Mouse (Mus musculus) kidney, adult 2 months (tissue): ENCODE results near the gene Gpc3. TPM values are rescaled to one million over a fixed set of nuclear protein-coding genes. Genes with fewer than 3 reads are reported as not detected.

ENCODE experiments used
- DNase-seq: peaks from one replicate; pipeline ENCODE4 v3.0.0; 2021
- H3K27ac ChIP-seq: fragments of 200-500 bp; 2 replicates; pipeline ENCODE4 v1.5.1; 2012; ENCODE audit warnings: low read depth, low read length, control low read depth, inconsistent platforms; ENCODE audit not compliant: insufficient read depth
- H3K27me3 ChIP-seq: fragments of 200-500 bp; replicated peaks from 2 replicates; pipeline ENCODE4 v1.6.1; 2012; ENCODE audit warnings: mild to moderate bottlenecking, moderate library complexity, low read length, inconsistent platforms; ENCODE audit not compliant: control insufficient read depth, insufficient read depth
- H3K36me3 ChIP-seq: fragments of 200-500 bp; 2 replicates; pipeline ENCODE4 v1.6.1; 2012; ENCODE audit warnings: mild to moderate bottlenecking, moderate library complexity, low read length, inconsistent platforms; ENCODE audit not compliant: control insufficient read depth, insufficient read depth
- H3K4me1 ChIP-seq: fragments of 200-500 bp; 2 replicates; pipeline ENCODE4 v1.6.1; 2011; ENCODE audit warnings: low read length; ENCODE audit not compliant: control insufficient read depth, insufficient read depth
- H3K4me3 ChIP-seq: fragments of 200-500 bp; 2 replicates; pipeline ENCODE4 v1.5.1; 2011; ENCODE audit warnings: mild to moderate bottlenecking, low read depth, low read length, control low read depth; ENCODE audit not compliant: insufficient read depth
- CTCF ChIP-seq: fragments of 200-500 bp; conservative IDR thresholded peaks from 2 replicates; pipeline ENCODE4 v1.5.1; 2011; ENCODE audit warnings: low read depth, mild to moderate bottlenecking, control low read depth, low read length, moderate library complexity, mixed read lengths; ENCODE audit not compliant: insufficient read depth, insufficient read length
- POLR2A ChIP-seq: fragments of 200-500 bp; IDR thresholded peaks from one replicate; pipeline ENCODE4 v1.6.1; 2011; ENCODE audit warnings: low read depth, low read length, control low read depth
- WGBS: fragments of 180-500 bp; shearing (Covaris S2); methylation state at CpG from one replicate; pipeline ENCODE4 v1.1.7; 2018; 5-methylcytosine and 5-hydroxymethylcytosine counted together
- polyA plus RNA-seq: library from polyadenylated mRNA; depleted of rRNA; stranded (reverse); fragments of >200 nt; gene quantifications from 2 replicates; pipeline ENCODE4 v1.2.3, GENCODE M21; 2012; rRNA removed

Gene Gpc3
- 27.2 and 31.5 TPM in 2 replicates for polyA plus RNA-seq

DNA sequence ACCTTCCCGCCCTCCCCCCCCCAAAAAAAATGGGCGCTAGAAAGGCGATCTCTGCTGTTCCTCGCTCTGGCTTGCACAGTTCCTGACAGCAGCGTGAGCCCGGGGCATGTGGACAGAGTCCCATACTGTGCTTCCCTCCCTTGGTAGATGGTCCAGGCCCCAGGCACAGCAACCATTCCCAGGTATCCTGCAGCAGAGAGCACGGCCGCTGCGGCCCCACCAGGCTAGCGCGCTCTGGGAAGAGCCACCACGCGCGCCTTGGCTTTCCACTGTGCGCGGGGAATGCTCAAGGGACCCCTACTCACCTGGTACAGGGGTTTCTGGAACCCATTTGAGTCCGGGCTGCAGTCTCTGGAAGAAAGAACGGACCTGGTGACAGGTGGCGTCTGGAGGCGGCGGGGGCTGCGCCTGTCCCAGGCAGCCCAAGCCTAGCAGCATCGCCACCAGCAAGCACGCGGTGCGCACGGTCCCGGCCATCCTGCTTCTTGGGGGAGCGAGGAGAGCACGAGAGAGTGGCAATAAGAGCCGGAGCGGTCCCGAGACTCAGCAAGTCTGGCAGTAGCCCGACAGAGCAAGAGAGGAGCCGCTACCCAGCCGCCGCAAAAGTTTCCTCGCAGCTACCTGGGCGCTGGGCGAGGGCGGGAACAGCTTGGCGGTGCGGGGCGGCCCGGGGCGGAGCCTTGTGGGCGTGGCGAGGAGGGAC, at the start of gene Gpc3:
Gpc3 (minus strand) TSS at position 623 of the 703 bp plus-strand sequence.
- Histone ChIP-seq H3K27ac (no peak within 1 kb of the TSS), H3K36me3 (no peaks in the 10 kb centered on the region), H3K27me3 (no peaks in the 10 kb centered on the region), H3K4me3 (peak within 1 kb of the TSS; percentile 66), H3K4me1 (0 out of 2 replicates have a peak, but pooled peaks cover 4% of the 10 kb centered on the region)
- WGBS: under 1% methylated on average over 35 of the region's 48 CpGs
- TF ChIP-seq POLR2A: no peak
- no peak for TF ChIP-seq CTCF
- DNase-seq: peak; percentile 68

DNA sequence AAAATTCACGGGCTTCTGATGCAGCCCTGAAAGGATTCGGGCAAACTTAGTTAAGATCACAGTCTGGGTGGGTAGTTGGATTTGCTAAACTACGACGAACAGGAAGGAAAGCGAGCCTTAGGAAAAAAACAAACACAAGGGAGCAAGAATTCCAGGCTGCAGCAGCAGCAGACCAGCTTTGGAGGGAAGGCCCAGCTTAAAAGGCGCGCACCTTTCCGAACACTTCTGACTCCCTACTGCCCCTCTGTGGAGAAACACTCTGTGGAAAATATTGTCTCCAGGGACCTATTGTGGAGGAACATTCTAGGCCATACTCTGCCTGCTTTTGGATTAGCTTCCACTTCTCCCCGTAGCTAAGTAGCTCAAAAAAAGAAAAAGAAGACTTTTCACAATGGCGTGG, 38.2 kb upstream of the Gpc3 start:
- Histone ChIP-seq H3K36me3 (no peaks in the 10 kb centered on the region), H3K4me1 (no peaks in the 10 kb centered on the region), H3K4me3 (no peak overlapping the region), H3K27ac (no peak overlapping the region), H3K27me3 (no peaks in the 10 kb centered on the region)
- TF ChIP-seq CTCF (peak; percentile 60), POLR2A (no peak)
- 9% methylated on average over 10 of the region's 10 CpGs for WGBS
- peak; percentile 60 for DNase-seq

DNA sequence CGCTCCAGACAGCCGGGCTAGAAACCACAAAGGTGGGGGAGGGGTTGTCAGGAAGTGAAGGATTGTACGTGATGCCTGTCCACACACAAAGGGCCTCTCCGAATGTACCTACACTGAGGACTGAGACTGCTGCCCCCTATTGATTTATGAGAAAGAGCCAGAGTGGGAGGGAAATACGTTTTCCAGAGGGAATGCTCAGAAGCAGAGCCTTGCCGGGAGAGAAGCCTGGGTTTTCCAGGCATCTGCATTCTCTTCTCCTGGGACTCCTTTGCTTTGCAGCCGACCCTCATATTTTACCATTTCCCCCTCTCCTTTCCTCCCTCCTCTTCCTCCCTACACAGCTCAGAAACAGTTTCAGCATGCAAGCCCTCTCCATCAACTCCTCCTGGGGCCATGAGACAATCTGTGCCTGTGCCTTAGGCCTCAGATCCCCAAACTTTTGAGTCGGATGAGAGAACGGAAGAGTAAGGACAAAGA, 37.8 kb upstream of the Gpc3 start:
- H3K27ac ChIP-seq: no peak overlapping the region
- 20% methylated on average over 9 of the region's 9 CpGs for WGBS

DNA sequence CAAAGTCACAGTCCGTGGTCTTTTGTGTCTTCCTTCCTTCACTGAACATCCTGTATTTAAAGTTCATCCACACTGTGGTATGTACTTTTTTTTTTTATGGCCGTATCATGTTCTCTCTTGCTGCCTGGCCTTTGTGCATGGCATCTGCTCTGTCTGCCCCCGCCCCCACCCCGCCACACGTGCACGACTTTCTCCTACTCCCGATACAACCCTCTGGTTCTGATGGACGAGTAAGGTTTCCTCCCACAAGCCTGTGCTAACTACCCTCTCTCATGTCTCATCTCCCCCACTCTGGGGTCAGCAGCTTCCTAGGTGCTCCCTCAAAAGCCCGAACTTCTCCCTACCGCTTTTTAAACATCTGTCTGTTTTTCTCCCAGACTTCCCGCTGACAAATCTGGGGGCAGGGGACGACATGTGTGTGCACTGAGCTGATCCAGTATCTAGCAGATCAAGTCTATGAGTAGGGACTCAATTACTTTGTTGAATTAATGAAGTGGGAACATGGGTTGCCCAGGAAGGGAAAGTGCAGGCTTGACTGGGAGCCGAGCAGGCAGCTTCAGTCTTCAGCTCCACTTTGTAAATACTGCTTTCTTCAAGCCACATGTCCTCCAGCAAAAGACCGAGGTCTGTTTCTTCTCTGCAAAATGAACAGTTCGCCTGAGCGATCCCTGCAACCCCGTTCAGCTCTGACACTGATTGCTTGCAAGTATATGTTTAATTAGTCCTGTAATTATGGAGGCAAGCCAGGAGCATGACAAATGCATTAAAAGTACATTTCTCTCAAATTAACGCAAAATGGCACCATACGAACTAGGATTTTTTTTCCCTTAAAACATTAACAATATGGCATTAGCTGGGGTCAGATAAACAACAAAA, 35.4 kb upstream of the Gpc3 start:
- 31% methylated on average over 19 of the region's 19 CpGs for WGBS
- Histone ChIP-seq H3K27ac (no peak overlapping the region), H3K27me3 (no peaks in the 10 kb centered on the region), H3K36me3 (no peaks in the 10 kb centered on the region), H3K4me1 (no peaks in the 10 kb centered on the region; the same call in 1 of the 2 replicates), H3K4me3 (no peak overlapping the region)
- DNase-seq: no peak
- TF ChIP-seq POLR2A (no peak), CTCF (no peak)

More for the DNA sequence above, 37.8 kb upstream of the Gpc3 start:
- Histone ChIP-seq H3K36me3 (no peaks in the 10 kb centered on the region), H3K4me3 (no peak overlapping the region), H3K27me3 (no peaks in the 10 kb centered on the region), H3K4me1 (no peaks in the 10 kb centered on the region)
- DNase-seq: peak; percentile 6
- 0 out of 2 replicates have a peak, but pooled peaks have one; percentile 4 for TF ChIP-seq CTCF
- no peak for TF ChIP-seq POLR2A

DNA sequence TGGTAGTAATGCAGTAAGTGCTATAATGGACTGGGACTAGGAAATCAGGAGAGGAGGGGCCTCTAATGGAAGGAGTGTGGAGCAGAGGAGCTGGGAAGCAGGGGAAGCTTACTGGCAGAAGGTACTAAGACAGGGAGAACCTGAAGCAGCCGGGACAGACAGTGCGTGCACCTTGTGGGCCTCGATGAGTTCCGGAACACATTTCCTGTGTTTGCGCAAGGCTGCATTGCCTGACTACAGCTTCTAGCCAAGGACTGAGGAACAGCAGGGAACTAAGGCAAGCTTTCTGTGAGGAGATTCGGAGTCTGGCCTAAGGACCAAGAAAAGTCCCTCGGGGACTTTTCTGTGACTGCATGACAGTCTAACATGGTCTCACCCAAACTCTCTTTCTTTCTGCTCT, 30.6 kb upstream of the Gpc3 start:
- TF ChIP-seq CTCF (no peak), POLR2A (no peak)

DNA sequence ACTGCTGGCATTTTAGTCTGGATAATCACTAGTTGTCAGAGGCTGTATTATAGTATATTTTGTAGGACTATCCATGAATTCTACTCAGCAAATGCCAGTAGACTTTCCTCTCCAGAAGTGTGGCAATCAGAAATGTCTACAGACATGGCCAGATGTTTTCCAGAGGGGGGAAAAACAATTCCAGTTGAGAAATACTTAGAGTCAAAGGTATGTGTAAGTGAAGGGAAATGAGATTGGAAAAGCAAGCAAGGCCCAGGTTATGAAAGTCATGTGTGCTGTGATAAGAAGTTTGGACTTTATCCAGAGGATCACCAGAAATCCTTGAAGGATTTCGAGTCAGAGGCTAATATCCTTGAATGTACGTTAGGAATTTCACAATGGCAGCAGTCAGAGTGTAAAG, 29.6 kb upstream of the Gpc3 start:
- DNase-seq: no peak
- H3K4me3 ChIP-seq: no peak overlapping the region
- no peaks in the 10 kb centered on the region for H3K27me3 ChIP-seq
- WGBS: 23% methylated on average over 2 of the region's 2 CpGs
- no peaks in the 10 kb centered on the region for H3K36me3 ChIP-seq
- no peak overlapping the region for H3K27ac ChIP-seq
- TF ChIP-seq CTCF (no peak), POLR2A (no peak)
- H3K4me1 ChIP-seq: no peaks in the 10 kb centered on the region; the same call in 1 of the 2 replicates

More for the DNA sequence above, 30.6 kb upstream of the Gpc3 start:
- H3K36me3 ChIP-seq: no peaks in the 10 kb centered on the region
- no peaks in the 10 kb centered on the region for H3K27me3 ChIP-seq
- 66% methylated on average over 7 of the region's 7 CpGs for WGBS
- H3K4me3 ChIP-seq: no peak overlapping the region
- no peak for DNase-seq
- H3K4me1 ChIP-seq: no peaks in the 10 kb centered on the region; the same call in 1 of the 2 replicates
- H3K27ac ChIP-seq: no peak overlapping the region
